Mouse (Mus musculus): ENCODE measurements around the gene Tdrd6. TPM values are rescaled to one million over a fixed set of nuclear protein-coding genes. Genes with fewer than 3 reads are reported as not detected.
A peak's percentile ranks its signal among the peaks of the same experiment; 100 is the strongest.

The Tdrd6 gene
- total RNA-seq, 1 experiment, result 0.27 TPM

GRCm38 (mm10) chr17:43671907-43672306 lies 41.8 kb upstream of the Tdrd6 start:
- H3K36me3 ChIP-seq (ENCODE audit: control insufficient read depth, insufficient read depth, low read length, poor library complexity, severe bottlenecking), result no peaks in the 10 kb centered on the region
- H3K4me3 ChIP-seq (ENCODE audit: insufficient read depth in 1 of 2, low read depth in 1 of 2, low read length in 2 of 2, poor library complexity in 1 of 2, severe bottlenecking in 1 of 2), result no peak overlapping the region
- in situ Hi-C loops (cut with MboI; ENCODE audit: low sequenced_read_pairs in 2 of 2, unreplicated experiment in 2 of 2), result no loop called here
- TF ChIP-seq MAFK (IDR thresholded peaks at IDR 0.05; ENCODE audit: insufficient read depth, low read depth, low read length), result no peak
- no peak for TF ChIP-seq ZNF384 (IDR thresholded peaks at IDR 0.05; ENCODE audit: low read depth, low read length)
- H3K9me3 ChIP-seq (ENCODE audit: control insufficient read depth, insufficient read depth, low read depth, low read length), result no peaks in the 10 kb centered on the region
- no peak overlapping the region for H3K27ac ChIP-seq (ENCODE audit: insufficient read depth, low read depth, low read length, poor library complexity, severe bottlenecking)
- no peak for DNase-seq (ENCODE audit: low read depth, low spot score)
- H3K4me1 ChIP-seq (ENCODE audit: control insufficient read depth in 2 of 2, insufficient read depth in 2 of 2, low read length in 2 of 2, poor library complexity in 1 of 2), result no peaks in the 10 kb centered on the region
- no peak overlapping the region for H3K9ac ChIP-seq (ENCODE audit: insufficient read depth, low read depth, low read length, poor library complexity, severe bottlenecking)

DNA sequence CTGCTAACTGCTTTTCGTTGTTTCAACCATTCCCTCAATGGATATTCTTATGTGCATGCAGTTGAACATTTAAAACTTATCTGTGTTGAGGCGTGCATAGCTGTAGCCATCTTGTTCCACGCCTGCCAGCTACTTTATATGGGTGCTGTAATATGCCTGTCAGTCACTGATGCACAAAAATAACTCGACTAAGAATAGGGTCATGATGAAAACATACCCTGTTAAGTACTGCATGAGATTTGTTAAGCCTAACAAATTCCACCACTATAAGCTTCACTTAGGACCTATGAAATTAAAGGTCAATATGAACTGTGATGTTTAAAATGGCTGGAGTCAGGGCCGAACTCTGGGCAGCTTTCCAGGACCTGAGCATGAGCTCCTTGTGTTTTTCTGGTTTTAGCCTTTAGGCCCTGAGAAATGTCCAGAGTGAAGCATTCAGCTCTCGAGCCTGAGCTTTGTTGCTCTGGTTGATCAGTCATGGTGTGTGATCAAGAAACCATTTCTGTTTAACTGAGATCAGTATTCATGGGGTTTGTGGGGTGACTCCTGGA lies 39.1 kb upstream of the Tdrd6 start:
- TF ChIP-seq ZC3H11A (IDR thresholded peaks at IDR 0.05; ENCODE audit: borderline replicate concordance, low read depth, low read length) (no peak), MAFK (IDR thresholded peaks at IDR 0.05; ENCODE audit: insufficient read depth, low read depth, low read length) (no peak), HCFC1 (IDR thresholded peaks at IDR 0.05; ENCODE audit: borderline replicate concordance, insufficient read depth, low read length) (no peak), CHD2 (IDR thresholded peaks at IDR 0.05; ENCODE audit: low read depth, low read length) (no peak), ZNF384 (IDR thresholded peaks at IDR 0.05; ENCODE audit: low read depth, low read length) (no peak)
- Histone ChIP-seq H3K36me3 (ENCODE audit: control insufficient read depth, insufficient read depth, low read length, poor library complexity, severe bottlenecking) (no peaks in the 10 kb centered on the region), H3K9ac (ENCODE audit: insufficient read depth, low read depth, low read length, poor library complexity, severe bottlenecking) (no peak overlapping the region), H3K4me3 (ENCODE audit: insufficient read depth in 1 of 2, low read depth in 1 of 2, low read length in 2 of 2, poor library complexity in 1 of 2, severe bottlenecking in 1 of 2) (no peak overlapping the region), H3K4me1 (ENCODE audit: control insufficient read depth in 2 of 2, insufficient read depth in 2 of 2, low read length in 2 of 2, poor library complexity in 1 of 2) (peaks cover 0 to 3% of the 10 kb centered on the region in 2 experiments; a peak in 1 of 4 replicates), H3K9me3 (ENCODE audit: control insufficient read depth, insufficient read depth, low read depth, low read length) (no peaks in the 10 kb centered on the region), H3K27ac (ENCODE audit: insufficient read depth, low read depth, low read length, poor library complexity, severe bottlenecking) (no peak overlapping the region)
- in situ Hi-C loops (cut with MboI; ENCODE audit: low sequenced_read_pairs in 2 of 2, unreplicated experiment in 2 of 2), result no loop called here
- no peak for DNase-seq (ENCODE audit: low read depth, low spot score)

DNA sequence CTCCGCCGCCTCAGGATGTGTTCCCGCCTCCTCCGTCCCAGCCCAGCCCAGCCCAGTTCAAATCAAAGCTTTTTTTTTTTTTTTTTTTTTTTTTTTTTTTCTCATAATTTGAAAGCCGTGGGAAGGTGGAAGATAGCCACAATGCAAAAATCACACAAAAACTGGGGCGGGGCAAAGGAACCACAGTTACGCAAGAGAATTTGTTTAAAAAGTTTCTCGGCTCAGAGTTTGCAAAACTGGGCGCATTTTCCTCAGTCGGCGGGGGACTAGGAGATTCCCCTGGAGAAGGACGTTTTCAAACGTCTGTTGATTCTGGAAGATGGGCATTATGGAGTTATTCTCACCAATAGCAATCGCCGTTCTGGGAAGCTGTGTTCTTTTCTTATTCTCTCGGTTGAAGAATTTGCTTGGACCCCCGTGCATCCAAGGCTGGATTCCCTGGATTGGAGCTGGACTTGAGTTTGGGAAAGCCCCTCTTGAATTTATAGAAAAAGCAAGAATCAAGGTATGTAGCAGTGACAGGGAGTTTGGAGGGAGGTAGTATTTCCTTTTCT lies 37.3 kb upstream of the Tdrd6 start, which contains the start of gene Cyp39a1:
TSS of gene Cyp39a1 (plus strand) at position 136 of the 554 bp plus-strand sequence.
- no peak for DNase-seq (ENCODE audit: low read depth, low spot score)
- no peak within 1 kb of the TSS for H3K27ac ChIP-seq (ENCODE audit: insufficient read depth, low read depth, low read length, poor library complexity, severe bottlenecking)
- peak within 1 kb of the TSS; percentile 72 to 76 for H3K4me3 ChIP-seq (ENCODE audit: insufficient read depth in 1 of 2, low read depth in 1 of 2, low read length in 2 of 2, poor library complexity in 1 of 2, severe bottlenecking in 1 of 2)
- peak within 1 kb of the TSS; percentile 56 for H3K9ac ChIP-seq (ENCODE audit: insufficient read depth, low read depth, low read length, poor library complexity, severe bottlenecking)
- no peaks in the 10 kb centered on the region for H3K9me3 ChIP-seq (ENCODE audit: control insufficient read depth, insufficient read depth, low read depth, low read length)
- peaks cover 2% of the 10 kb centered on the region; the same call in 1 of the 2 replicates for H3K36me3 ChIP-seq (ENCODE audit: control insufficient read depth, insufficient read depth, low read length, poor library complexity, severe bottlenecking)
- TF ChIP-seq ZNF384 (IDR thresholded peaks at IDR 0.05; ENCODE audit: low read depth, low read length), result peak; percentile 98
- no peak for TF ChIP-seq HCFC1 (IDR thresholded peaks at IDR 0.05; ENCODE audit: borderline replicate concordance, insufficient read depth, low read length)
- H3K4me1 ChIP-seq (ENCODE audit: control insufficient read depth in 2 of 2, insufficient read depth in 2 of 2, low read length in 2 of 2, poor library complexity in 1 of 2), result peaks cover 1 to 3% of the 10 kb centered on the region in 2 experiments; a peak in 2 of 4 replicates
- in situ Hi-C loops (cut with MboI; ENCODE audit: low sequenced_read_pairs in 2 of 2, unreplicated experiment in 2 of 2), result no loop called here

- Histone ChIP-seq H3K9me3 (ENCODE audit: control insufficient read depth, insufficient read depth, low read depth, low read length) (no peaks in the 10 kb centered on the region), H3K27ac (ENCODE audit: insufficient read depth, low read depth, low read length, poor library complexity, severe bottlenecking) (no peak within 1 kb of the TSS), H3K4me1 (ENCODE audit: control insufficient read depth in 2 of 2, insufficient read depth in 2 of 2, low read length in 2 of 2, poor library complexity in 1 of 2) (peaks cover 3% of the 10 kb centered on the region in 2 experiments; a peak in 2 of 4 replicates), H3K36me3 (ENCODE audit: control insufficient read depth, insufficient read depth, low read length, poor library complexity, severe bottlenecking) (peaks cover 2% of the 10 kb centered on the region; the same call in 1 of the 2 replicates), H3K4me3 (ENCODE audit: insufficient read depth in 1 of 2, low read depth in 1 of 2, low read length in 2 of 2, poor library complexity in 1 of 2, severe bottlenecking in 1 of 2) (peak within 1 kb of the TSS; percentile 72 to 76), H3K9ac (ENCODE audit: insufficient read depth, low read depth, low read length, poor library complexity, severe bottlenecking) (peak within 1 kb of the TSS; percentile 56)
- in situ Hi-C loops (cut with MboI; ENCODE audit: low sequenced_read_pairs in 2 of 2, unreplicated experiment in 2 of 2), result no loop called here
- TF ChIP-seq CHD2 (IDR thresholded peaks at IDR 0.05; ENCODE audit: low read depth, low read length), result no peak
- peak; percentile 95 for TF ChIP-seq HCFC1 (IDR thresholded peaks at IDR 0.05; ENCODE audit: borderline replicate concordance, insufficient read depth, low read length)
- peak; percentile 85 for DNase-seq (ENCODE audit: low read depth, low spot score)
These were observed 36.6 kb upstream of the Tdrd6 start, which contains the start of gene Slc25a27 for GRCm38 (mm10) chr17:43666576-43667289. Gene Slc25a27, minus strand, starts transcription at chr17:43667214.

All from ES-E14 (cell line).